10 mouse cellular contexts compared by ENCODE assay signal in genomic region chr11:98872040-98872439, GRCm38 (mm10). TPM values are rescaled to one million over a fixed set of nuclear protein-coding genes. Genes with fewer than 3 reads are reported as not detected.
DNase-seq lines count a peak whose midpoint lies in the region; ATAC-seq and TF ChIP-seq lines count a peak whose summit lies in the region.
"Had no signal": no experiment of that assay in that cellular context is flagged by ENCODE, and none has a peak within 500 bp of the region (broad histone marks: within the 10 kb centered on the region; RNA-seq: fewer than 3 reads in every experiment).

No protein-coding gene starts in this region.

- no peaks in the 10 kb centered on the region for H3K27me3 ChIP-seq in forebrain, postnatal 0 days (ENCODE audit: insufficient read depth, low read length)
- H3K27me3 ChIP-seq in forebrain, embryonic 12.5 days: no peaks in the 10 kb centered on the region
- no peaks in the 10 kb centered on the region for H3K27me3 ChIP-seq in embryonic facial prominence, embryonic 11.5 days (ENCODE audit: control insufficient read depth, insufficient read depth, low read length)
- H3K27me3 ChIP-seq in neural tube, embryonic 15.5 days (replicated peaks): no peaks in the 10 kb centered on the region
- H3K27me3 ChIP-seq: CH12.LX had no signal

- no peak for TF ChIP-seq CTCF in forebrain, postnatal 0 days (IDR thresholded peaks at IDR 0.05; ENCODE audit: low read depth)

- H3K27ac ChIP-seq in forebrain, postnatal 0 days (ENCODE audit: low read depth, low read length): peak overlapping the region; percentile 74
- H3K27ac ChIP-seq in forebrain, embryonic 12.5 days: no peak overlapping the region
- no peak overlapping the region for H3K27ac ChIP-seq in embryonic facial prominence, embryonic 11.5 days (replicated peaks; ENCODE audit: low read depth, low read length)
- H3K27ac ChIP-seq in neural tube, embryonic 15.5 days (replicated peaks): no peak overlapping the region
- H3K27ac ChIP-seq: macrophage had no signal

- H3K4me2 ChIP-seq in forebrain, postnatal 0 days (ENCODE audit: low read depth): no peak overlapping the region
- no peak overlapping the region for H3K4me2 ChIP-seq in forebrain, embryonic 12.5 days
- no peak overlapping the region for H3K4me2 ChIP-seq in embryonic facial prominence, embryonic 11.5 days (ENCODE audit: low read depth, low read length)
- no peak overlapping the region for H3K4me2 ChIP-seq in neural tube, embryonic 15.5 days

- peak; percentile 44 for DNase-seq in forebrain, postnatal 0 days
- peak; percentile 59 for DNase-seq in embryonic facial prominence, embryonic 11.5 days (ENCODE audit: low spot score)
- DNase-seq in heart, postnatal 25 days (ENCODE audit: low spot score): peak; percentile 31
- peak; percentile 32 for DNase-seq in lung, postnatal 14 days
- DNase-seq in yolk sac, embryonic 10.5 days (ENCODE audit: low spot score): no peak

- H3K9ac ChIP-seq in forebrain, postnatal 0 days: no peak overlapping the region
- H3K9ac ChIP-seq in forebrain, embryonic 12.5 days: no peak overlapping the region
- no peak overlapping the region for H3K9ac ChIP-seq in embryonic facial prominence, embryonic 11.5 days (replicated peaks; ENCODE audit: low read length)
- H3K9ac ChIP-seq in neural tube, embryonic 15.5 days (replicated peaks): no peak overlapping the region

- peaks cover 23% of the 10 kb centered on the region for H3K36me3 ChIP-seq in forebrain, postnatal 0 days (ENCODE audit: insufficient read depth)
- peaks cover 36% of the 10 kb centered on the region for H3K36me3 ChIP-seq in forebrain, embryonic 12.5 days (replicated peaks)
- H3K36me3 ChIP-seq in embryonic facial prominence, embryonic 11.5 days (replicated peaks; ENCODE audit: control insufficient read depth, insufficient read depth, low read depth, low read length): no peaks in the 10 kb centered on the region; the same call in none of the 2 replicates
- peaks cover 17% of the 10 kb centered on the region; the same call in 1 of the 2 replicates for H3K36me3 ChIP-seq in neural tube, embryonic 15.5 days

- no peaks in the 10 kb centered on the region for H3K4me1 ChIP-seq in forebrain, postnatal 0 days (ENCODE audit: insufficient read depth)
- peaks cover 7% of the 10 kb centered on the region; the same call in 1 of the 2 replicates for H3K4me1 ChIP-seq in forebrain, embryonic 12.5 days
- H3K4me1 ChIP-seq in embryonic facial prominence, embryonic 11.5 days (ENCODE audit: control insufficient read depth, insufficient read depth, low read length): no peaks in the 10 kb centered on the region
- peaks cover 28% of the 10 kb centered on the region for H3K4me1 ChIP-seq in neural tube, embryonic 15.5 days

- ATAC-seq in forebrain, postnatal 0 days: peak; percentile 43; the same call in 1 of the 2 replicates
- ATAC-seq in forebrain, embryonic 12.5 days (ENCODE audit: low FRiP score): no peak
- no peak for ATAC-seq in embryonic facial prominence, embryonic 11.5 days (replicated peaks; ENCODE audit: insufficient number of reproducible peaks, low FRiP score, low TSS enrichment, low read depth)
- ATAC-seq in neural tube, embryonic 15.5 days (ENCODE audit: low FRiP score): no peak
- ATAC-seq in erythroblast, adult 5-6 weeks (replicated peaks; ENCODE audit: low FRiP score, poor library complexity, severe bottlenecking): no peak

- intact Hi-C loops in heart, postnatal 25 days (cut with DNase I): no loop called here

- no peaks in the 10 kb centered on the region for H3K9me3 ChIP-seq in forebrain, postnatal 0 days (ENCODE audit: low read length)
- H3K9me3 ChIP-seq in forebrain, embryonic 12.5 days: no peaks in the 10 kb centered on the region
- no peaks in the 10 kb centered on the region for H3K9me3 ChIP-seq in embryonic facial prominence, embryonic 11.5 days (replicated peaks; ENCODE audit: control insufficient read depth, low read length)
- H3K9me3 ChIP-seq in neural tube, embryonic 15.5 days (replicated peaks): no peaks in the 10 kb centered on the region

- WGBS in forebrain, postnatal 0 days: 50% methylated on average over 4 of the region's 4 CpGs
- 69% methylated on average over 4 of the region's 4 CpGs for WGBS in forebrain, embryonic 12.5 days
- whole genome bisulfite sequencing in embryonic facial prominence, embryonic 11.5 days: 56% methylated on average over 4 of the region's 4 CpGs
- WGBS in neural tube, embryonic 15.5 days: 73% methylated on average over 4 of the region's 4 CpGs

- H3K4me3 ChIP-seq in forebrain, postnatal 0 days (ENCODE audit: low read depth, low read length): no peak overlapping the region
- H3K4me3 ChIP-seq in forebrain, embryonic 12.5 days (replicated peaks): no peak overlapping the region
- H3K4me3 ChIP-seq in embryonic facial prominence, embryonic 11.5 days (ENCODE audit: low read depth, low read length): no peak overlapping the region
- H3K4me3 ChIP-seq in neural tube, embryonic 15.5 days (replicated peaks): no peak overlapping the region

RNA-seq across cellular contexts. Expression of gene Wipf2, which starts 8.6 kb away (rescaled TPM):
- 7.1 and 8.2 TPM in 2 replicates for total RNA-seq in forebrain, postnatal 0 days (2014; rRNA removed)
- polyA plus RNA-seq in forebrain, postnatal 0 days (2015; fragmentation: Nextera tagmentation; extraction: Ambion mirVana): 1.6 and 3.0 TPM in 2 replicates
- polyA plus RNA-seq in forebrain, embryonic 12.5 days (2016; fragmentation: Nextera tagmentation; extraction: Ambion mirVana): 4.8 and 5.2 TPM in 2 replicates
- polyA plus RNA-seq in embryonic facial prominence, embryonic 11.5 days (2014; fragmentation: Nextera tagmentation; extraction: Ambion mirVana): 4.4 and 4.6 TPM in 2 replicates
- 10 to 100 TPM in 1 of 2 experiments, 1 to 10 TPM in 1; 7.8 to 11.2 TPM for total RNA-seq in heart, postnatal 25 days (2021)
- 3.9 and 4.8 TPM in 2 replicates for polyA plus RNA-seq in neural tube, embryonic 15.5 days (2015; fragmentation: Nextera tagmentation; extraction: Ambion mirVana)
- 9.4 and 21.7 TPM in 2 replicates for total RNA-seq in erythroblast, adult 5-6 weeks (2015; ENCODE audit: low replicate concordance)
- total RNA-seq in erythroblast, adult 5-6 weeks (2017; ENCODE audit: low replicate concordance): 6.4 and 8.2 TPM in 2 replicates

RNA-seq across cellular contexts. Expression of gene Rapgefl1, which starts 35.5 kb away (rescaled TPM):
- total RNA-seq in forebrain, postnatal 0 days (2014; rRNA removed): 28.7 TPM in 2 replicates
- polyA plus RNA-seq in forebrain, postnatal 0 days (2015; fragmentation: Nextera tagmentation; extraction: Ambion mirVana): 5.6 and 9.8 TPM in 2 replicates
- polyA plus RNA-seq in forebrain, embryonic 12.5 days (2016; fragmentation: Nextera tagmentation; extraction: Ambion mirVana): 1.5 and 1.6 TPM in 2 replicates
- 1.1 TPM in 2 replicates for polyA plus RNA-seq in embryonic facial prominence, embryonic 11.5 days (2014; fragmentation: Nextera tagmentation; extraction: Ambion mirVana)
- total RNA-seq in heart, postnatal 25 days (2021): under 1 TPM; 0.60 to 0.78 TPM
- 12.5 and 13.7 TPM in 2 replicates for polyA plus RNA-seq in neural tube, embryonic 15.5 days (2015; fragmentation: Nextera tagmentation; extraction: Ambion mirVana)
- not detected in 2 replicates for total RNA-seq in erythroblast, adult 5-6 weeks (2015; ENCODE audit: low replicate concordance)
- 0.42 TPM in 1 of 2 replicates, not detected in the other for total RNA-seq in erythroblast, adult 5-6 weeks (2017; ENCODE audit: low replicate concordance)

RNA-seq across cellular contexts. Expression of gene Cdc6, which starts 35.6 kb away (rescaled TPM):
- 2.2 and 2.3 TPM in 2 replicates for total RNA-seq in forebrain, postnatal 0 days (2014; rRNA removed)
- polyA plus RNA-seq in forebrain, postnatal 0 days (2015; fragmentation: Nextera tagmentation; extraction: Ambion mirVana): 1.3 and 1.7 TPM in 2 replicates
- 38.0 and 43.1 TPM in 2 replicates for polyA plus RNA-seq in forebrain, embryonic 12.5 days (2016; fragmentation: Nextera tagmentation; extraction: Ambion mirVana)
- polyA plus RNA-seq in embryonic facial prominence, embryonic 11.5 days (2014; fragmentation: Nextera tagmentation; extraction: Ambion mirVana): 55.4 and 57.1 TPM in 2 replicates
- under 1 TPM; 0.28 to 0.52 TPM for total RNA-seq in heart, postnatal 25 days (2021)
- 3.8 and 12.0 TPM in 2 replicates for polyA plus RNA-seq in neural tube, embryonic 15.5 days (2015; fragmentation: Nextera tagmentation; extraction: Ambion mirVana)
- total RNA-seq in erythroblast, adult 5-6 weeks (2015; ENCODE audit: low replicate concordance): 20.0 and 20.1 TPM in 2 replicates
- 46.7 and 54.2 TPM in 2 replicates for total RNA-seq in erythroblast, adult 5-6 weeks (2017; ENCODE audit: low replicate concordance)

RNA-seq across cellular contexts. Expression of gene Rara, which starts 55.6 kb away (rescaled TPM):
- 11.6 and 15.2 TPM in 2 replicates for total RNA-seq in forebrain, postnatal 0 days (2014; rRNA removed)
- polyA plus RNA-seq in forebrain, postnatal 0 days (2015; fragmentation: Nextera tagmentation; extraction: Ambion mirVana): 9.5 and 10.7 TPM in 2 replicates
- 14.0 and 16.4 TPM in 2 replicates for polyA plus RNA-seq in forebrain, embryonic 12.5 days (2016; fragmentation: Nextera tagmentation; extraction: Ambion mirVana)
- 32.7 and 40.2 TPM in 2 replicates for polyA plus RNA-seq in embryonic facial prominence, embryonic 11.5 days (2014; fragmentation: Nextera tagmentation; extraction: Ambion mirVana)
- total RNA-seq in heart, postnatal 25 days (2021): 10 to 100 TPM; 11.8 TPM
- 17.3 and 19.9 TPM in 2 replicates for polyA plus RNA-seq in neural tube, embryonic 15.5 days (2015; fragmentation: Nextera tagmentation; extraction: Ambion mirVana)
- total RNA-seq in erythroblast, adult 5-6 weeks (2015; ENCODE audit: low replicate concordance): 13.1 and 13.2 TPM in 2 replicates
- 2.8 TPM in 2 replicates for total RNA-seq in erythroblast, adult 5-6 weeks (2017; ENCODE audit: low replicate concordance)
